Mouse (Mus musculus) gastrocnemius, adult 2 months (tissue): ENCODE measurements around the gene Stard10. TPM values are rescaled to one million over a fixed set of nuclear protein-coding genes. Genes with fewer than 3 reads are reported as not detected.
A peak's percentile ranks its signal among the peaks of the same experiment; 100 is the strongest.

Source experiments
- DNase-seq: peaks from one replicate; pipeline ENCODE4 v3.0.0; 2022
- H3K27ac ChIP-seq: fragments of 200-600 bp; 2 replicates; pipeline ENCODE4 v1.8.1; 2022; ENCODE audit warnings: mild to moderate bottlenecking
- H3K4me3 ChIP-seq: fragments of 200-600 bp; 2 replicates; pipeline ENCODE4 v1.8.1; 2022; ENCODE audit warnings: mild to moderate bottlenecking, moderate library complexity
- CTCF ChIP-seq: fragments of 200-600 bp; IDR thresholded peaks from 2 replicates; pipeline ENCODE4 v1.8.1; 2022; ENCODE audit warnings: antibody characterized with exemption, mild to moderate bottlenecking, moderate library complexity
- intact Hi-C: fragments of 180-260 bp; cut with DNase I; formaldehyde crosslinking; loops from one replicate; pipeline ENCODE4 v1.15.1; 2025
- total RNA-seq, 2 experiments: library from RNA; stranded (reverse); gene quantifications; 2 replicates each; pipeline ENCODE4 v1.2.3; 2021

The Stard10 gene
- total RNA-seq, 2 experiments from 2014 or later: 32.5 to 49.8 TPM

- Histone ChIP-seq H3K4me3 (no peak overlapping the region), H3K27ac (no peak overlapping the region)
- no peak for DNase-seq
- intact Hi-C loops: no loop called here
- no peak for TF ChIP-seq CTCF
Measured at GRCm38 (mm10) chr7:101344892-101345291, 28.0 kb downstream of the Stard10 start.

- Histone ChIP-seq H3K4me3 (no peak overlapping the region), H3K27ac (no peak overlapping the region)
- intact Hi-C loops: no loop called here
- no peak for DNase-seq
- no peak for TF ChIP-seq CTCF
Measured at GRCm38 (mm10) chr7:101346991-101347390, 30.1 kb downstream of the Stard10 start.

DNA sequence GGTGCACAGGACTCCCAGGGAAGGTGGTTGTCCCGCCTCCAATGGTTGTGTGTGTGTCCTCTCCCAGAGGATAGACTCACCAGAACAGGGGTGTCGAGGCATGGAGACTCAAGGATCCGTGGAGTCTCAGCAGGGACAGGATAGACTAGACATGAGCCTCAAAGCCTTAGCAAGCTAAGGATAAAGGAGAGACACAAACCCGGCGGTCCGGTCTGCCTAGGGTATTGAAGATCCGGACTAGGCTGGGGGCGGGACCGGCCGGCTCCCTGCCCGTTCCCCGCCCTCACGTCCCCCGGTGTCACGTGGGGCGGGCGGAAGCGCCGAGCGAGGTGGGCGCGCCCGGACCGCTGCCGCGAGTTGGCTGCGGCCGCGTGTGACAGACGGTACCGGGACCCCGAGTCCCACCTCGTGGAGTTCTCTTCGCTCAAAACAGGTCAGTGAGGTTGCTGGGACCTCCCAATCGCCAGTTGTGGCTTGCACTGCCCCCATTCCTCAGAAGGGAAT is 30.9 kb downstream of the Stard10 start, which contains the start of gene Arap1:
Arap1 (plus strand) TSS at position 301 of the 504 bp plus-strand sequence.
- no peak for TF ChIP-seq CTCF
- Histone ChIP-seq H3K27ac (peak within 1 kb of the TSS; percentile 75), H3K4me3 (peak within 1 kb of the TSS; percentile 84)
- peak; percentile 77 for DNase-seq
- intact Hi-C loops: no loop called here

- intact Hi-C loops: no loop called here
- Histone ChIP-seq H3K27ac (peak overlapping the region; percentile 75), H3K4me3 (peak overlapping the region; percentile 84)
- DNase-seq: no peak
- no peak for TF ChIP-seq CTCF
Measured at GRCm38 (mm10) chr7:101348312-101348711, 31.4 kb downstream of the Stard10 start.

DNA sequence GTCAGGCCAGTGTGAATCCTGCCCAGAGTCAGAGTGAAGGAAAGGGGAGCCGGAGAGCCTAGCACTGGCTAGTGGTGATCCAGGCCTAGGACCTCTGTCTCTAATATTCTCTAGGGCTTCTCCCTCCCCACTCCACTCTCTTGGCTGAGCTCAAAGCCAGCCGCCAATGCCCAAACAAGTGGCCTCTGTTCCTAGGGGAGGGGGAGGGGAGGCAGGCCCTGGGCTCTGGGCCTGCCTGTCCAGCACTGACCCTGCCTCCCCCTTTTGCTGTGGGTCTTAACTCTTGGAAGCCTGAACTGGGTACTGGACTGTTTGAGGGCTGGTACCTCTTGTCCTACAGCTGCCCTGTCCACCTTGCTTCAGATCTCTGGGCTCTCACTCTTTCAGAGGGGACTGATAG is 33.0 kb downstream of the Stard10 start:
- intact Hi-C loops: no loop called here
- Histone ChIP-seq H3K27ac (no peak overlapping the region), H3K4me3 (no peak overlapping the region)
- no peak for TF ChIP-seq CTCF
- DNase-seq: no peak

GRCm38 (mm10) chr7:101352404-101352803 is 35.5 kb downstream of the Stard10 start:
- no peak for TF ChIP-seq CTCF
- intact Hi-C loops: no loop called here
- DNase-seq: no peak
- Histone ChIP-seq H3K27ac (no peak overlapping the region), H3K4me3 (no peak overlapping the region)

DNA sequence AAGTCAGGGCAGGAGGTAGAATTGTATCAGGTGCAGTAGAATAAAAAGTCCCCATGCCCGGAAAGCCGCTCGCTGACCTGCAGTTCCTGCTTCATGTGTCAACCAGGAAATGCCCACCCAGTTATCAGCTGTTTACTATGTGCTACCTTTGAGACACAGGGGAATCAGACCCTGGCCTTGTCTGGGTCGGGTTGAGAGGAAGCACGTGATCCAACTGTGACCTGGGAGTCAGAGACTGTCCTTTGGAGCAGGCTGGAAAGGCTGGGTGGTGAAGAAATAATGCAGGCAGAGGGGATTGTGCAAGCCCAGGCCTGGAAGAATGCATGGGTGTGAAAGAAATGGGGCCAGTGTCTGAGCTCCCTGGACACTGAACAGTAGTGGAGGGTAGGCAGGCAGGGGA is 37.5 kb downstream of the Stard10 start:
- TF ChIP-seq CTCF: no peak
- Histone ChIP-seq H3K27ac (peak overlapping the region; percentile 2; the same call in 1 of the 2 replicates), H3K4me3 (no peak overlapping the region)
- DNase-seq: no peak
- intact Hi-C loops: no loop called here

- no peak for DNase-seq
- H3K27ac ChIP-seq: no peak overlapping the region
- intact Hi-C loops: no loop called here
- H3K4me3 ChIP-seq: no peak overlapping the region
- no peak for TF ChIP-seq CTCF
Measured at GRCm38 (mm10) chr7:101355551-101356100, 38.7 kb downstream of the Stard10 start.

GRCm38 (mm10) chr7:101356868-101357267 is 40.0 kb downstream of the Stard10 start:
- intact Hi-C loops: no loop called here
- H3K27ac ChIP-seq: no peak overlapping the region; the same call in 1 of the 2 replicates
- no peak for DNase-seq
- H3K4me3 ChIP-seq: no peak overlapping the region
- no peak for TF ChIP-seq CTCF

DNA sequence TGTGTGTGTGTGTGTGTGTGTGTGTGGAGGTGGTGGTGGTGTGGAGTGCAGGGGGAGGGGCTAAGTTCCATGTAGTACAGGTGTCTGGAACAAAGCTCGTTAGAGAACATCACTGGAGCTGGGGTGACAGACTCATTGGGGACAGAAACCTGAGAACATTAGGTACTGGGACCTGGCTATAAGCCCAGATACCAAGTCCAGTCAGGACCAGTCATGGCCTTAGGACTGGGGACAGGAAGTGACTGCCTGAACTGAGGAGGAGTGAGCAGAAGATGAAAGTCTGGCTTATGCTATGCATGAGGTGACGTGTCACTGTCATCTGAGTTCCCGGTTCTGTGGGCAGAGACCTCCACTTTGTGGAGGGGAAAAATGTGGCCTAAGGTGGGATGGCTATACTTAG is 43.5 kb downstream of the Stard10 start:
- no peak overlapping the region for H3K4me3 ChIP-seq
- no peak for DNase-seq
- TF ChIP-seq CTCF: no peak

GRCm38 (mm10) chr7:101361021-101361420 is 44.1 kb downstream of the Stard10 start:
- intact Hi-C loops: no loop called here
- no peak overlapping the region for H3K4me3 ChIP-seq
- H3K27ac ChIP-seq: 0 out of 2 replicates have a peak overlapping the region, but pooled peaks have one; percentile 24
- TF ChIP-seq CTCF: no peak
- no peak for DNase-seq

More for the DNA sequence above, 43.5 kb downstream of the Stard10 start:
- no peak overlapping the region for H3K27ac ChIP-seq
- intact Hi-C loops: no loop called here

- Histone ChIP-seq H3K27ac (peak overlapping the region; percentile 31), H3K4me3 (peak overlapping the region; percentile 36)
- intact Hi-C loops: no loop called here
- TF ChIP-seq CTCF: no peak
- DNase-seq: no peak
Measured at GRCm38 (mm10) chr7:101361767-101362166, 44.9 kb downstream of the Stard10 start.

GRCm38 (mm10) chr7:101362791-101363191 is 45.9 kb downstream of the Stard10 start:
- TF ChIP-seq CTCF: no peak
- peak overlapping the region; percentile 29 for H3K4me3 ChIP-seq
- DNase-seq: no peak
- intact Hi-C loops: no loop called here
- peak overlapping the region; percentile 59 for H3K27ac ChIP-seq

DNA sequence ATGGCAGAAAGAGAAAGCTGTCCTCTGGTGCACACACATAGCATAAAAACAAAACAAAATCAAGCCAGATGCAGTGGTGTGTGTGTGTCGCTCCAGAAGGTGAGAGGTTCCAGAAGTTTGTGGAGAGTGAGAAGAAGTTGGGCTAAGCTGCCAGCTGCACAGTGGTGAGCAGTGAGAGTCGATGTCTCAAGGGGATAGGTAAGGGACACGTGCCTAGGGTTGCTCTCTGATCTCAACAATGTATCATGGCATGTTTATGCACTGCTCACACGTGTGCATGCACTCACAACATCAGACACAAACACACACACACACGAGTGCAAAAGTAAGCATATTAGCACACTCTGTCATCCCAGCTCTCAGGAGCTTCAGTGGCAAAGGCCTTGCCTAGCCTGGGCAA is 47.0 kb downstream of the Stard10 start:
- intact Hi-C loops: no loop called here
- no peak for TF ChIP-seq CTCF
- no peak for DNase-seq

More for the DNA sequence above, 47.0 kb downstream of the Stard10 start:
- Histone ChIP-seq H3K4me3 (no peak overlapping the region), H3K27ac (no peak overlapping the region)
